Mouse (Mus musculus): Measurements from ENCODE around the gene Rgs8.

Rgs8 gene

GRCm38 (mm10) chr1:153709451-153709850 is 56.6 kb downstream of the Rgs8 start:
- DNase-seq: no peak

GRCm38 (mm10) chr1:153711544-153712262 is 58.9 kb downstream of the Rgs8 start:
- DNase-seq: no peak

- DNase-seq: no peak
Measured at GRCm38 (mm10) chr1:153712633-153713032, 59.8 kb downstream of the Rgs8 start.

GRCm38 (mm10) chr1:153717990-153718389 is 65.2 kb downstream of the Rgs8 start:
- no peak for DNase-seq

- DNase-seq: no peak
Measured at GRCm38 (mm10) chr1:153720935-153721334, 68.1 kb downstream of the Rgs8 start.

- no peak for DNase-seq
Measured at GRCm38 (mm10) chr1:153721565-153722310, 68.9 kb downstream of the Rgs8 start.

- no peak for DNase-seq
Measured at GRCm38 (mm10) chr1:153723426-153723825, 70.6 kb downstream of the Rgs8 start.

GRCm38 (mm10) chr1:153726636-153727035 is 73.8 kb downstream of the Rgs8 start:
- DNase-seq: no peak

- no peak for DNase-seq
Measured at GRCm38 (mm10) chr1:153729806-153730205, 77.0 kb downstream of the Rgs8 start.

GRCm38 (mm10) chr1:153730671-153731070 is 77.8 kb downstream of the Rgs8 start:
- DNase-seq: no peak

- DNase-seq: no peak
Measured at GRCm38 (mm10) chr1:153733181-153733580, 80.4 kb downstream of the Rgs8 start.

GRCm38 (mm10) chr1:153734866-153735265 is 82.0 kb downstream of the Rgs8 start:
- DNase-seq: no peak

- DNase-seq: no peak
Measured at GRCm38 (mm10) chr1:153736096-153736495, 83.3 kb downstream of the Rgs8 start.

GRCm38 (mm10) chr1:153737101-153738085 is 84.6 kb downstream of the Rgs8 start:
- DNase-seq: no peak

- no peak for DNase-seq
Measured at GRCm38 (mm10) chr1:153739437-153740015, 86.7 kb downstream of the Rgs8 start.

- DNase-seq: peak; percentile 65
Measured at GRCm38 (mm10) chr1:153740145-153740544, 87.3 kb downstream of the Rgs8 start, which contains the start of gene Rgs16. Rgs16 (plus strand) TSS chr1:153740349.

GRCm38 (mm10) chr1:153740775-153741400 is 88.1 kb downstream of the Rgs8 start:
- DNase-seq: no peak

GRCm38 (mm10) chr1:153741551-153742316 is 88.9 kb downstream of the Rgs8 start:
- DNase-seq: no peak

GRCm38 (mm10) chr1:153742374-153743155 is 89.7 kb downstream of the Rgs8 start:
- DNase-seq: no peak

- DNase-seq: no peak
Measured at GRCm38 (mm10) chr1:153746119-153746670, 93.4 kb downstream of the Rgs8 start.
